8 mouse cellular contexts compared by ENCODE assay signal in genomic region chr15:8568645-8569528, GRCm38 (mm10). TPM values are rescaled to one million over a fixed set of nuclear protein-coding genes. Genes with fewer than 3 reads are reported as not detected.
DNase-seq lines count a peak whose midpoint lies in the region; ATAC-seq and TF ChIP-seq lines count a peak whose summit lies in the region.

No protein-coding gene starts in this region.

- intact Hi-C loops in left cerebral cortex, postnatal 10 days (cut with DNase I), result no loop called here

- TF ChIP-seq CTCF in cortical plate, adult 2 months (IDR thresholded peaks at IDR 0.05; ENCODE audit: extremely low read depth, insufficient read depth, low read length), result no peak

- peak; percentile 91 for ATAC-seq in intestine, embryonic 14.5 days (replicated peaks; ENCODE audit: low FRiP score, low TSS enrichment, low read depth)
- peak; percentile 67 for ATAC-seq in megakaryocyte progenitor cell, adult 5-6 weeks (replicated peaks; ENCODE audit: poor library complexity)

- H3K9me3 ChIP-seq in intestine, embryonic 14.5 days (ENCODE audit: control insufficient read depth, low read length), result no peaks in the 10 kb centered on the region

- peak overlapping the region; percentile 96 for H3K4me2 ChIP-seq in intestine, embryonic 14.5 days (ENCODE audit: low read length)

- H3K27ac ChIP-seq in cortical plate, adult 2 months (ENCODE audit: insufficient read depth, low read length), result no peak overlapping the region
- peak overlapping the region; percentile 87 for H3K27ac ChIP-seq in intestine, embryonic 14.5 days (ENCODE audit: low read depth)

- H3K9ac ChIP-seq in intestine, embryonic 14.5 days (ENCODE audit: low read length), result peak overlapping the region; percentile 48

- H3K27me3 ChIP-seq in intestine, embryonic 14.5 days (replicated peaks; ENCODE audit: control insufficient read depth, insufficient read depth, low read length), result 0 out of 2 replicates have a peak, but pooled peaks cover 5% of the 10 kb centered on the region

- peak; percentile 32 for DNase-seq in adipocyte (ENCODE audit: low spot score)
- peak; percentile 86 for DNase-seq in gastrocnemius, postnatal 25 days
- peak; percentile 90 for DNase-seq in intestine, embryonic 14.5 days (ENCODE audit: low spot score)
- DNase-seq in left cerebral cortex, postnatal 10 days (ENCODE audit: extremely low spot score in 1 of 2, low spot score in 2 of 2), result peak; percentile 78 to 84
- peak; percentile 88 to 92 for DNase-seq in right cerebral cortex, postnatal 10 days (ENCODE audit: low spot score in 2 of 2)
- peak; percentile 91 for DNase-seq in urinary bladder, postnatal 14 days (ENCODE audit: low spot score)

- no peaks in the 10 kb centered on the region for H3K4me1 ChIP-seq in cortical plate, adult 2 months (ENCODE audit: control insufficient read depth, insufficient read depth, low read length)
- peaks cover 6% of the 10 kb centered on the region; the same call in 1 of the 2 replicates for H3K4me1 ChIP-seq in intestine, embryonic 14.5 days (replicated peaks; ENCODE audit: control insufficient read depth, insufficient read depth, low read length)

- under 1% methylated on average over 51 of the region's 61 CpGs for WGBS in intestine, embryonic 14.5 days

- H3K36me3 ChIP-seq in intestine, embryonic 14.5 days (ENCODE audit: control insufficient read depth, insufficient read depth, low read length), result no peaks in the 10 kb centered on the region

- peak overlapping the region; percentile 41 for H3K4me3 ChIP-seq in cortical plate, adult 2 months (ENCODE audit: insufficient read depth, low read length)
- peak overlapping the region; percentile 60 for H3K4me3 ChIP-seq in intestine, embryonic 14.5 days (ENCODE audit: low read depth, low read length)

- 0 out of 2 replicates have a peak, but pooled peaks have one; percentile 9 for TF ChIP-seq POLR2A in cortical plate, adult 2 months (IDR thresholded peaks at IDR 0.05; ENCODE audit: extremely low read depth, insufficient read depth, low read length)

RNA-seq across cellular contexts. Expression of gene Gm2310, which starts 49.1 kb away (rescaled TPM):
- polyA plus RNA-seq in cortical plate, adult 2 months (2012; rRNA removed), result not detected in 2 replicates
- not detected for total RNA-seq in gastrocnemius, postnatal 25 days (2021)
- not detected in 2 replicates for polyA plus RNA-seq in intestine, embryonic 14.5 days (2014; fragmentation: Nextera tagmentation; extraction: Ambion mirVana)
- not detected for total RNA-seq in left cerebral cortex, postnatal 10 days (2021)
- not detected in 2 replicates for total RNA-seq in megakaryocyte progenitor cell, adult 5-6 weeks (2015)
- not detected in 2 replicates for total RNA-seq in megakaryocyte progenitor cell, adult 5-6 weeks (2017)

Comparison
In these comparisons a context has a peak if more than half of its experiments do, and no peak if none do; other contexts are left out.
1. DNase-seq: peak in every context shown above with its lines; median percentile 91 in urinary bladder, postnatal 14 days; 90 in intestine, embryonic 14.5 days; 90 in right cerebral cortex, postnatal 10 days; 86 in gastrocnemius, postnatal 25 days; 81 in left cerebral cortex, postnatal 10 days; 32 in adipocyte.